Mouse (Mus musculus): ENCODE results near the gene Kcnj8. TPM values are rescaled to one million over a fixed set of nuclear protein-coding genes. Genes with fewer than 3 reads are reported as not detected.

Gene Kcnj8
- total and polyA plus RNA-seq, 3 experiments: not detected

DNA sequence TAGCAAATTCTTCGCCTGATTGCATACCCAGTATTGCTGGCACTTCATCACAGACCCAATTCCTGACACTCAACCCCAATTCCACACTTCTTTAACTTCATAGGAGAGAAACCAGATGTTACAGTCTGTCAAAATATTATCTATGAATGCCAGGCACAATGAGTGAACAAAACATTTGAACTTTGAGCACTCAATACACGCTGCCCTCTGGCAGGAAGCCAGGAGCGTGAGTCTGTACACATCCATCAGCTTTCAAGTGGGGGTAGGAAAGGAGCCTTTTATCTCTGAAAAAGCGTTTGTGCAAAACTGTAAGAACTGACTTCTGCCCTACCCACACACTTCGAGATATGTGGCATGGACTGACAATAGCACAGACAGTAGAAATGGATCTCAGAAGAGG, 4.0 kb downstream of the Kcnj8 start:
- H3K4me2 ChIP-seq (ENCODE audit: insufficient read depth, low read depth, poor library complexity, severe bottlenecking): no peak overlapping the region
- dilution Hi-C loops (cut with MboI; ENCODE audit: extremely low pct_ligation_motif_present, extremely low pct_unique_long_range_greater_than_20kb, low sequenced_read_pairs): no loop called here
- H3K9ac ChIP-seq (ENCODE audit: insufficient read depth, low read depth): no peak overlapping the region
- no peak for TF ChIP-seq USF2 (conservative IDR thresholded peaks at IDR 0.05; ENCODE audit: low read depth, low read length)
- no peak for TF ChIP-seq JUND (conservative IDR thresholded peaks at IDR 0.05; ENCODE audit: low read depth, low read length)
- TF ChIP-seq MAX (IDR thresholded peaks at IDR 0.05; ENCODE audit: low read length): no peak
- TF ChIP-seq ETS1 (conservative IDR thresholded peaks at IDR 0.05; ENCODE audit: low read depth, low read length): no peak
- TF ChIP-seq CHD1 (IDR thresholded peaks at IDR 0.05; ENCODE audit: low read depth, low read length): no peak
- TF ChIP-seq TCF12 (IDR thresholded peaks at IDR 0.05; ENCODE audit: low read depth, low read length): no peak
- no peak for TF ChIP-seq TBP (conservative IDR thresholded peaks at IDR 0.05; ENCODE audit: low read depth, low read length)
- TF ChIP-seq MAZ (IDR thresholded peaks at IDR 0.05; ENCODE audit: low read depth, low read length): no peak
- no peak for TF ChIP-seq ZMIZ1 (IDR thresholded peaks at IDR 0.05; ENCODE audit: low read depth, low read length)
- no peak for TF ChIP-seq MEF2A (IDR thresholded peaks at IDR 0.05; ENCODE audit: borderline replicate concordance, low read depth, low read length)
- TF ChIP-seq HCFC1 (IDR thresholded peaks at IDR 0.05; ENCODE audit: low read depth, low read length): no peak
- no peak for TF ChIP-seq IRF4 (IDR thresholded peaks at IDR 0.05; ENCODE audit: low read depth, low read length)
- no peak for TF ChIP-seq POLR2AphosphoS2 (IDR thresholded peaks at IDR 0.05; ENCODE audit: low read depth, low read length)
- TF ChIP-seq E2F4 (IDR thresholded peaks at IDR 0.05; ENCODE audit: insufficient replicate concordance, low read depth, low read length): no peak
- TF ChIP-seq ZC3H11A (IDR thresholded peaks at IDR 0.05; ENCODE audit: low read depth, low read length): no peak
- no peak for TF ChIP-seq MYC (IDR thresholded peaks at IDR 0.05; ENCODE audit: low read depth, low read length)
- no peak for TF ChIP-seq CTCF (conservative IDR thresholded peaks at IDR 0.05 in 1 of 2, IDR thresholded peaks at IDR 0.05 in 1 of 2; ENCODE audit: low read depth in 2 of 2, low read length in 2 of 2)
- no peak overlapping the region for H3K4me3 ChIP-seq (replicated peaks in 1 of 3; ENCODE audit: low read depth in 2 of 3, low read length in 2 of 3, poor library complexity in 1 of 3)
- no peaks in the 10 kb centered on the region for H3K79me2 ChIP-seq (replicated peaks; ENCODE audit: control insufficient read depth, extremely low read depth, insufficient read depth, poor library complexity, severe bottlenecking)
- H3K4me1 ChIP-seq (ENCODE audit: control insufficient read depth in 1 of 2, insufficient read depth in 2 of 2): no peaks in the 10 kb centered on the region
- H3K27ac ChIP-seq (ENCODE audit: insufficient read depth, low read depth): no peak overlapping the region
- H3K27me3 ChIP-seq (replicated peaks): no peaks in the 10 kb centered on the region
- in situ Hi-C loops (cut with MboI; ENCODE audit: low pct_ligation_motif_present, low pct_unique_long_range_greater_than_20kb, low sequenced_read_pairs): no loop called here
- no peaks in the 10 kb centered on the region for H3K9me3 ChIP-seq (replicated peaks; ENCODE audit: low read length)
- no peak for DNase-seq (ENCODE audit: extremely low read depth)
- no peaks in the 10 kb centered on the region for H3K36me3 ChIP-seq (replicated peaks in 1 of 2; ENCODE audit: control insufficient read depth in 1 of 2, insufficient read depth in 1 of 2, low read length in 1 of 2)

DNA sequence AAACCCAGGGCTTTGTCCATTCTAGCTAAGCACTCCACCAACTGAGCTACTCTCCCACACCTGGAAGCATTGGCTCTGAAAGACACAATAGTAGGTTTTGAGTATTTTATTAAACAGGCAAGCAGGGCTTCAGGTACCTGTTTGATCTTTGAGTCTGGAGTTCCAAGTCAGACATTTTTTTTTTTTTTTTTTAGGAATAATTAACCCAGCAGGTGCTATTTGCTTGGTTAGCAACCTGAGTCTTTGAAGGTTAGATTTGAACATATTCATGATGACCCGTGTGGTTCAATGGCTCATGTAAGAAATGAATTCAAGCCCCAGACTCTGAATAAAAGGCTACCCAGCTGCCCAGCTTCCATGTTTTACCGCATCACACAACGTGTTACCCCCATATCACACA, 6.7 kb downstream of the Kcnj8 start:
- Histone ChIP-seq H3K27ac (ENCODE audit: insufficient read depth, low read depth) (no peak overlapping the region), H3K36me3 (replicated peaks in 1 of 2; ENCODE audit: control insufficient read depth in 1 of 2, insufficient read depth in 1 of 2, low read length in 1 of 2) (no peaks in the 10 kb centered on the region), H3K9ac (ENCODE audit: insufficient read depth, low read depth) (no peak overlapping the region), H3K27me3 (replicated peaks) (no peaks in the 10 kb centered on the region), H3K4me1 (ENCODE audit: control insufficient read depth in 1 of 2, insufficient read depth in 2 of 2) (peaks cover 0 to 7% of the 10 kb centered on the region in 2 experiments; a peak in 1 of 4 replicates), H3K4me3 (replicated peaks in 1 of 3; ENCODE audit: low read depth in 2 of 3, low read length in 2 of 3, poor library complexity in 1 of 3) (no peak overlapping the region), H3K79me2 (replicated peaks; ENCODE audit: control insufficient read depth, extremely low read depth, insufficient read depth, poor library complexity, severe bottlenecking) (no peaks in the 10 kb centered on the region), H3K9me3 (replicated peaks; ENCODE audit: low read length) (no peaks in the 10 kb centered on the region), H3K4me2 (ENCODE audit: insufficient read depth, low read depth, poor library complexity, severe bottlenecking) (no peak overlapping the region)
- dilution Hi-C loops (cut with MboI; ENCODE audit: extremely low pct_ligation_motif_present, extremely low pct_unique_long_range_greater_than_20kb, low sequenced_read_pairs): no loop called here
- in situ Hi-C loops (cut with MboI; ENCODE audit: low pct_ligation_motif_present, low pct_unique_long_range_greater_than_20kb, low sequenced_read_pairs): no loop called here
- TF ChIP-seq JUN (IDR thresholded peaks at IDR 0.05; ENCODE audit: insufficient read depth, low read depth, low read length) (no peak), JUND (conservative IDR thresholded peaks at IDR 0.05; ENCODE audit: low read depth, low read length) (no peak), PAX5 (IDR thresholded peaks at IDR 0.05; ENCODE audit: low read length) (no peak), ZKSCAN1 (IDR thresholded peaks at IDR 0.05; ENCODE audit: borderline replicate concordance, low read depth, low read length) (no peak), USF2 (conservative IDR thresholded peaks at IDR 0.05; ENCODE audit: low read depth, low read length) (no peak), NELFE (IDR thresholded peaks at IDR 0.05; ENCODE audit: low read depth, low read length) (no peak), NRF1 (IDR thresholded peaks at IDR 0.05; ENCODE audit: low read depth, low read length) (no peak), BHLHE40 (IDR thresholded peaks at IDR 0.05; ENCODE audit: low read depth, low read length) (no peak), MAZ (IDR thresholded peaks at IDR 0.05; ENCODE audit: low read depth, low read length) (no peak), POLR2AphosphoS2 (IDR thresholded peaks at IDR 0.05; ENCODE audit: low read depth, low read length) (no peak), CTCF (conservative IDR thresholded peaks at IDR 0.05 in 1 of 2, IDR thresholded peaks at IDR 0.05 in 1 of 2; ENCODE audit: low read depth in 2 of 2, low read length in 2 of 2) (no peak), RAD21 (IDR thresholded peaks at IDR 0.05; ENCODE audit: low read depth, low read length) (no peak)
- DNase-seq (ENCODE audit: extremely low read depth): no peak

Measured in CH12.LX (cell line).